Mouse (Mus musculus): ENCODE results near the gene Ly6g6d. TPM values are rescaled to one million over a fixed set of nuclear protein-coding genes. Genes with fewer than 3 reads are reported as not detected.
"Not testable (repeated sequence)": the region's sequence is repeated elsewhere in the genome, so short reads cannot be mapped to it uniquely, and the experiment has no call there.

Ly6g6d gene
- polyA plus RNA-seq, 1 experiment from 2014 or later: 0.41 TPM

DNA sequence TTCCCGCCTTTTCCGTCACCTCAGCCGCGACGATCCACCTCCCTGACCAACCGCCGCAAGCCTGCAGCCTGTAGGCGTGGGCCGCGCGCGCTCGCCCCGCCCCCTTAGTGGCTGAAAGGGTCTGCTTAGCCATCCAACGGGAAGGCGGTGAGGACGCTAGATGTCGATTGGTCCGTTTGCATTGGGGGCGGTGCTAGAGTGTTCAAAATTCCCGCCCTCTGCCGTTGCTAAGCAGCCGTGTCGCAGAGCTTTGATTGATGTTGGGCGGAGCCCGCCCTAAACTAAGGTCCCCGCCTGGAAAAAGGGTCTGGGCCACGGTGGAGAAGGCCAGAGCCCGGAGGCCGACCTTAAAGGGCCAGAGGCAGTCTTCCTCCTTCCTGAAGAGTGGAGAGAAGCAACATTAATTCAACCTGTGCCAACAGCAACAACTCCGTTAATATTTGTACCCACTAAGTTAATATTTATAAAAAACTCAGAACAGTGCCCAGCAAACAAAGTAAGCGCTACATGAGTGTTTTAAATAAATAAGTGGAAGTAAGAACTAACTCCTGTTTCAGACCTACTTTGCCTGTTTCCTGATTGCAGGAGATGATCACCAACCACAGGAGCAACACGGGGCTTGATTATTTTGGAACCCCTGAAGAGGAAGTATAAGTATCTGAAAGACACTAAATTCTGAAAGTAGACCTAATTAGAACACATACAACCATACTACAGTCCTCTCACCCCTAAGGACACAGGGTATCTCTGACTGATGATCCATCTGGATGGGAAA is 31.0 kb downstream of the Ly6g6d start, which contains the start of gene Msh5:
Gene Msh5, minus strand, starts transcription at position 65 of the 775 bp plus-strand sequence.
- Histone ChIP-seq H3K4me2 (peak within 1 kb of the TSS; percentile 98), H3K27me3 (no peaks in the 10 kb centered on the region), H3K27ac (replicated peaks) (peak within 1 kb of the TSS; percentile 91), H3K9ac (peak within 1 kb of the TSS; percentile 88), H3K4me3 (replicated peaks) (peak within 1 kb of the TSS; percentile 72), H3K4me1 (replicated peaks) (peaks cover 91% of the 10 kb centered on the region), H3K9me3 (replicated peaks) (no peaks in the 10 kb centered on the region), H3K36me3 (replicated peaks) (no peaks in the 10 kb centered on the region)
- 2% methylated on average over 33 of the region's 33 CpGs for WGBS (ENCODE audit: insufficient replicate concordance)
- ATAC-seq (ENCODE audit: insufficient read depth): peak; percentile 87

- no peaks in the 10 kb centered on the region for H3K36me3 ChIP-seq (replicated peaks)
- H3K27ac ChIP-seq (replicated peaks): peak overlapping the region; percentile 91
- peak overlapping the region; percentile 72 for H3K4me3 ChIP-seq (replicated peaks)
- H3K27me3 ChIP-seq: no peaks in the 10 kb centered on the region
- peak overlapping the region; percentile 98 for H3K4me2 ChIP-seq
- H3K4me1 ChIP-seq (replicated peaks): peaks cover 89% of the 10 kb centered on the region
- H3K9ac ChIP-seq: peak overlapping the region; percentile 88
- ATAC-seq (ENCODE audit: insufficient read depth): no peak
- 3% methylated on average over 48 of the region's 48 CpGs for WGBS (ENCODE audit: insufficient replicate concordance)
- no peaks in the 10 kb centered on the region for H3K9me3 ChIP-seq (replicated peaks)
These were observed 31.8 kb downstream of the Ly6g6d start for GRCm38 (mm10) chr17:35045807-35046680.

GRCm38 (mm10) chr17:35044904-35045806 is 32.7 kb downstream of the Ly6g6d start:
- H3K9ac ChIP-seq: peak overlapping the region; percentile 88
- H3K4me1 ChIP-seq (replicated peaks): peaks cover 82% of the 10 kb centered on the region
- ATAC-seq (ENCODE audit: insufficient read depth): peak; percentile 30; the same call in 1 of the 2 replicates
- H3K4me3 ChIP-seq (replicated peaks): peak overlapping the region; percentile 72
- no peaks in the 10 kb centered on the region for H3K9me3 ChIP-seq (replicated peaks)
- 27% methylated on average over 7 of the region's 7 CpGs for WGBS (ENCODE audit: insufficient replicate concordance)
- H3K36me3 ChIP-seq (replicated peaks): no peaks in the 10 kb centered on the region
- H3K4me2 ChIP-seq: peak overlapping the region; percentile 98
- no peaks in the 10 kb centered on the region for H3K27me3 ChIP-seq
- H3K27ac ChIP-seq (replicated peaks): peak overlapping the region; percentile 91

- no peak for ATAC-seq (ENCODE audit: insufficient read depth)
- no peaks in the 10 kb centered on the region for H3K27me3 ChIP-seq
- H3K4me1 ChIP-seq (replicated peaks): peaks cover 68% of the 10 kb centered on the region
- no peaks in the 10 kb centered on the region for H3K36me3 ChIP-seq (replicated peaks)
- H3K9ac ChIP-seq: no peak overlapping the region
- no peaks in the 10 kb centered on the region for H3K9me3 ChIP-seq (replicated peaks)
- H3K27ac ChIP-seq (replicated peaks): peak overlapping the region; percentile 91
- no peak overlapping the region for H3K4me3 ChIP-seq (replicated peaks)
- WGBS (ENCODE audit: insufficient replicate concordance): 72% methylated on average over 4 of the region's 4 CpGs
- H3K4me2 ChIP-seq: no peak overlapping the region
These were observed 34.1 kb downstream of the Ly6g6d start for GRCm38 (mm10) chr17:35043794-35044193.

GRCm38 (mm10) chr17:35039121-35039873 is 38.6 kb downstream of the Ly6g6d start:
- 79% methylated on average over 11 of the region's 11 CpGs for WGBS (ENCODE audit: insufficient replicate concordance)
- Histone ChIP-seq H3K36me3 (replicated peaks) (no peaks in the 10 kb centered on the region), H3K9ac (no peak overlapping the region), H3K4me3 (replicated peaks) (no peak overlapping the region), H3K27me3 (no peaks in the 10 kb centered on the region), H3K4me1 (replicated peaks) (peaks cover 28% of the 10 kb centered on the region), H3K27ac (replicated peaks) (no peak overlapping the region), H3K4me2 (no peak overlapping the region), H3K9me3 (replicated peaks) (no peaks in the 10 kb centered on the region)
- ATAC-seq (ENCODE audit: insufficient read depth): no peak

DNA sequence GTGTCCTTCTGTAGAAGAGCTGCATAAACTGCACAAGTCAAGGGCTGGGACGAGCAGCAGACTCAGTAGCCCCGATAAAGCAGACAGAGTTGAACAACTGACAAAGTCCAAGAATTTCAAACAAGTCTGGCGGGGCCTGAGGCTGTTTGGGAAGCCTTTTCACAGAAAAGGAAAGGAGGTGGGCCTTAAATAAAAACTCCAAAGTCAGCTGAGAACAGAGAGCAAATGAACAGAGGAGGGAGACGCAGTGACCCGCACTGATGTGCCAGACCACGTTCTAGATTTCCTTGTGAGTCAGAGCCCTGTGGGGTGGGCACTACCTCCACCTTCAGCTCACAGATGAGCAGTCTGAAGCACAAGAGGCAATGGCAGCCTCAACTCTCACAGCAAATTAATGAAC is 43.0 kb downstream of the Ly6g6d start:
- no peaks in the 10 kb centered on the region for H3K36me3 ChIP-seq (replicated peaks)
- H3K27me3 ChIP-seq: no peaks in the 10 kb centered on the region
- no peak overlapping the region for H3K9ac ChIP-seq
- H3K27ac ChIP-seq (replicated peaks): no peak overlapping the region
- no peaks in the 10 kb centered on the region for H3K9me3 ChIP-seq (replicated peaks)
- no peak for ATAC-seq (ENCODE audit: insufficient read depth)
- 58% methylated on average over 6 of the region's 6 CpGs for WGBS (ENCODE audit: insufficient replicate concordance)
- no peak overlapping the region for H3K4me3 ChIP-seq (replicated peaks)
- H3K4me1 ChIP-seq (replicated peaks): peaks cover 25% of the 10 kb centered on the region
- H3K4me2 ChIP-seq: no peak overlapping the region

GRCm38 (mm10) chr17:35033703-35034102 is 44.2 kb downstream of the Ly6g6d start:
- not testable (repeated sequence) for H3K36me3 ChIP-seq (replicated peaks); H3K27ac ChIP-seq (replicated peaks); H3K4me2 ChIP-seq; ATAC-seq (ENCODE audit: insufficient read depth); H3K9me3 ChIP-seq (replicated peaks); H3K27me3 ChIP-seq; H3K9ac ChIP-seq; H3K4me3 ChIP-seq (replicated peaks)
- WGBS (ENCODE audit: insufficient replicate concordance): 38% methylated on average over 1 of the region's 1 CpGs
- H3K4me1 ChIP-seq (replicated peaks): peaks cover 34% of the 10 kb centered on the region

GRCm38 (mm10) chr17:35032323-35032870 is 45.5 kb downstream of the Ly6g6d start:
- Histone ChIP-seq H3K9ac (no peak overlapping the region), H3K4me1 (replicated peaks) (peaks cover 44% of the 10 kb centered on the region), H3K4me2 (no peak overlapping the region), H3K9me3 (replicated peaks) (no peaks in the 10 kb centered on the region), H3K36me3 (replicated peaks) (no peaks in the 10 kb centered on the region), H3K4me3 (replicated peaks) (no peak overlapping the region), H3K27ac (replicated peaks) (no peak overlapping the region), H3K27me3 (no peaks in the 10 kb centered on the region)
- no peak for ATAC-seq (ENCODE audit: insufficient read depth)
- WGBS (ENCODE audit: insufficient replicate concordance): 65% methylated on average over 8 of the region's 8 CpGs

DNA sequence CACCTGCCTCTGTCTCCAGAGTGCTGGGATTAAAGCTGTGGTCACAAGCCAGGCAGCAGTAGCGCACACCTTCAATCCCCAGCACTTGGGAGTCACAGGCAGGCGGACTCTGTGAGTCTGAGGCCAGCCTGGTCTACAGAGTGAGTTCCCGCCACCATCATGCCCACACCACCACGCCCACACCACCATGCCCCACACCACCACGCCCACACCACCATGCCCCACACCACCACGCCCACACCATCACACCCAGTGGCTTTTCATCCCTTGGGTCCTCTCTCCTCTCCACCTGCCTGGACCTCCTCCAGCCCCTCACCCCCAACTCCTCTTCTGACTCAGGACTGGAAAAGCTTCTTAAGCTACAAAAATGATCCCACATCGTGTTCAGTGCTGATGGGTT is 46.0 kb downstream of the Ly6g6d start:
- Histone ChIP-seq H3K4me1 (replicated peaks) (peaks cover 47% of the 10 kb centered on the region), H3K4me3 (replicated peaks) (no peak overlapping the region), H3K27me3 (no peaks in the 10 kb centered on the region), H3K9ac (no peak overlapping the region), H3K4me2 (no peak overlapping the region), H3K27ac (replicated peaks) (no peak overlapping the region), H3K36me3 (replicated peaks) (no peaks in the 10 kb centered on the region), H3K9me3 (replicated peaks) (no peaks in the 10 kb centered on the region)
- WGBS (ENCODE audit: insufficient replicate concordance): 64% methylated on average over 7 of the region's 7 CpGs
- ATAC-seq (ENCODE audit: insufficient read depth): no peak; the same call in 1 of the 2 replicates

DNA sequence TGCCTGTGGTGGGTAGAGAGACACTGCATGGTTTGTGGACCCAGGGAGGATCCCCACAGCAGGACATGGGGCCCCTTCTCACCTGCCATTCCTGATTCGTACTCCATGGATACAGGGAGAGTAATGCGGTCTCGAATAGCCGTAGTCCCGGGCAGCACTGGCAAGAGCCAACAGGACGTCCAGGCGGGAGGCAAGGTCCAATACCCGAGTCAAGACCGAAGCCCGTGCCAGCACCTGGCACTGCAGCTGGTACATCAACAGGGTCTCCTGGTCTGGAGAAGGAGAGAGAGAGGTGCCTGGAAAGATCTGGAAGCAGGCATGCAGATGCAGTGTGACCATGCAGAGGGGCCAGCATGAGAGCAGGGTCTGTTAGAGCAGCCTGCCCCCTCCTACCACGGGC is 46.6 kb downstream of the Ly6g6d start:
- WGBS (ENCODE audit: insufficient replicate concordance): 87% methylated on average over 11 of the region's 11 CpGs
- Histone ChIP-seq H3K9me3 (replicated peaks) (no peaks in the 10 kb centered on the region), H3K4me3 (replicated peaks) (no peak overlapping the region), H3K36me3 (replicated peaks) (no peaks in the 10 kb centered on the region), H3K27ac (replicated peaks) (no peak overlapping the region), H3K9ac (no peak overlapping the region), H3K4me1 (replicated peaks) (peaks cover 47% of the 10 kb centered on the region), H3K4me2 (no peak overlapping the region), H3K27me3 (no peaks in the 10 kb centered on the region)
- no peak for ATAC-seq (ENCODE audit: insufficient read depth)

All from liver, embryonic 15.5 days (tissue).